Mouse (Mus musculus): Measurements from ENCODE around the gene Trh. TPM values are rescaled to one million over a fixed set of nuclear protein-coding genes. Genes with fewer than 3 reads are reported as not detected.

Trh gene
- not detected in 2 replicates for polyA plus RNA-seq (2012)

- no peak for TF ChIP-seq GATA1 (IDR thresholded peaks at IDR 0.05; ENCODE audit: low read length)
These were observed at the start of gene Trh for GRCm38 (mm10) chr6:92244591-92244990. Gene Trh, minus strand, starts transcription at chr6:92244650.

- TF ChIP-seq GATA1 (IDR thresholded peaks at IDR 0.05; ENCODE audit: low read length): no peak
These were observed 46.4 kb upstream of the Trh start for GRCm38 (mm10) chr6:92290826-92291225.

- no peak for TF ChIP-seq GATA1 (IDR thresholded peaks at IDR 0.05; ENCODE audit: low read length)
These were observed 42.4 kb upstream of the Trh start for GRCm38 (mm10) chr6:92286889-92287288.

GRCm38 (mm10) chr6:92286258-92286888, 41.9 kb upstream of the Trh start:
- TF ChIP-seq GATA1 (IDR thresholded peaks at IDR 0.05; ENCODE audit: low read length): no peak

- TF ChIP-seq GATA1 (IDR thresholded peaks at IDR 0.05; ENCODE audit: low read length): no peak
These were observed 41.1 kb upstream of the Trh start for GRCm38 (mm10) chr6:92285559-92285958.

- no peak for TF ChIP-seq GATA1 (IDR thresholded peaks at IDR 0.05; ENCODE audit: low read length)
These were observed 32.7 kb upstream of the Trh start for GRCm38 (mm10) chr6:92277179-92277578.

- no peak for TF ChIP-seq GATA1 (IDR thresholded peaks at IDR 0.05; ENCODE audit: low read length)
These were observed 29.3 kb upstream of the Trh start for GRCm38 (mm10) chr6:92273652-92274322.

- no peak for TF ChIP-seq GATA1 (IDR thresholded peaks at IDR 0.05; ENCODE audit: low read length)
These were observed 28.2 kb upstream of the Trh start for GRCm38 (mm10) chr6:92272601-92273000.

GRCm38 (mm10) chr6:92269019-92269418, 24.6 kb upstream of the Trh start:
- no peak for TF ChIP-seq GATA1 (IDR thresholded peaks at IDR 0.05; ENCODE audit: low read length)

- TF ChIP-seq GATA1 (IDR thresholded peaks at IDR 0.05; ENCODE audit: low read length): no peak
These were observed 23.6 kb upstream of the Trh start for GRCm38 (mm10) chr6:92268001-92268400.

GRCm38 (mm10) chr6:92261162-92261843, 16.9 kb upstream of the Trh start:
- TF ChIP-seq GATA1 (IDR thresholded peaks at IDR 0.05; ENCODE audit: low read length): no peak

- no peak for TF ChIP-seq GATA1 (IDR thresholded peaks at IDR 0.05; ENCODE audit: low read length)
These were observed 10.9 kb upstream of the Trh start for GRCm38 (mm10) chr6:92255346-92255745.

- no peak for TF ChIP-seq GATA1 (IDR thresholded peaks at IDR 0.05; ENCODE audit: low read length)
These were observed 8.9 kb upstream of the Trh start for GRCm38 (mm10) chr6:92253253-92253870.

- no peak for TF ChIP-seq GATA1 (IDR thresholded peaks at IDR 0.05; ENCODE audit: low read length)
These were observed 2.9 kb upstream of the Trh start for GRCm38 (mm10) chr6:92247215-92247919.

GRCm38 (mm10) chr6:92246335-92246734, 1.9 kb upstream of the Trh start:
- TF ChIP-seq GATA1 (IDR thresholded peaks at IDR 0.05; ENCODE audit: low read length): no peak
